Mouse (Mus musculus) lung, embryonic 16.5 days (tissue): ENCODE measurements around the gene Ppp2r5b. TPM values are rescaled to one million over a fixed set of nuclear protein-coding genes. Genes with fewer than 3 reads are reported as not detected.
A peak's percentile ranks its signal among the peaks of the same experiment; 100 is the strongest.

Experiments
- ATAC-seq: fragments of 200-750 bp; cut with Nextera tagmentation; 2 replicates; pipeline ENCODE4 v1.8.0; 2017; ENCODE audit warnings: low read depth, mild to moderate bottlenecking, moderate library complexity
- H3K27ac ChIP-seq: fragments of 300-500 bp; sonication (generic); 2 replicates; pipeline ENCODE4 v1.5.1; 2014; ENCODE audit warnings: mild to moderate bottlenecking, control low read depth, low read length
- H3K27me3 ChIP-seq: fragments of 300-500 bp; sonication (generic); 2 replicates; pipeline ENCODE4 v1.6.1; 2014; ENCODE audit warnings: low read depth, low read length, mixed read lengths; ENCODE audit not compliant: control insufficient read depth, insufficient read depth
- H3K36me3 ChIP-seq: fragments of 300-500 bp; sonication (generic); 2 replicates; pipeline ENCODE4 v1.6.1; 2014; ENCODE audit warnings: low read length; ENCODE audit not compliant: control insufficient read depth, insufficient read depth
- H3K4me1 ChIP-seq: fragments of 300-500 bp; sonication (generic); replicated peaks from 2 replicates; pipeline ENCODE4 v1.6.1; 2014; ENCODE audit warnings: low read length, mixed read lengths; ENCODE audit not compliant: control insufficient read depth, insufficient read depth
- H3K4me2 ChIP-seq: fragments of 300-500 bp; sonication (generic); 2 replicates; pipeline ENCODE4 v1.6.1; 2014; ENCODE audit warnings: low read depth, low read length, control low read depth
- H3K4me3 ChIP-seq: fragments of 300-500 bp; sonication (generic); 2 replicates; pipeline ENCODE4 v1.5.1; 2014; ENCODE audit warnings: mild to moderate bottlenecking, low read length, control low read depth
- H3K9ac ChIP-seq: fragments of 300-500 bp; sonication (generic); 2 replicates; pipeline ENCODE4 v1.6.1; 2014; ENCODE audit warnings: low read length, control low read depth
- H3K9me3 ChIP-seq: fragments of 300-500 bp; sonication (generic); 2 replicates; pipeline ENCODE4 v1.6.1; 2016; ENCODE audit warnings: low read length; ENCODE audit not compliant: control insufficient read depth
- WGBS: fragments of 180-500 bp; shearing (Covaris S2); extraction: QIAGEN DNeasy Blood & Tissue Kit; methylation state at CpG from one replicate; pipeline ENCODE4 v1.1.7; 2014; 5-methylcytosine and 5-hydroxymethylcytosine counted together
- polyA plus RNA-seq: library from polyadenylated mRNA; unstranded; fragments of >200 nt; fragmentation: Nextera tagmentation; extraction: Ambion mirVana; gene quantifications from 2 replicates; pipeline ENCODE4 v1.2.1, GENCODE M21; 2015

Ppp2r5b gene
- polyA plus RNA-seq, result 17.8 and 20.2 TPM in 2 replicates

DNA sequence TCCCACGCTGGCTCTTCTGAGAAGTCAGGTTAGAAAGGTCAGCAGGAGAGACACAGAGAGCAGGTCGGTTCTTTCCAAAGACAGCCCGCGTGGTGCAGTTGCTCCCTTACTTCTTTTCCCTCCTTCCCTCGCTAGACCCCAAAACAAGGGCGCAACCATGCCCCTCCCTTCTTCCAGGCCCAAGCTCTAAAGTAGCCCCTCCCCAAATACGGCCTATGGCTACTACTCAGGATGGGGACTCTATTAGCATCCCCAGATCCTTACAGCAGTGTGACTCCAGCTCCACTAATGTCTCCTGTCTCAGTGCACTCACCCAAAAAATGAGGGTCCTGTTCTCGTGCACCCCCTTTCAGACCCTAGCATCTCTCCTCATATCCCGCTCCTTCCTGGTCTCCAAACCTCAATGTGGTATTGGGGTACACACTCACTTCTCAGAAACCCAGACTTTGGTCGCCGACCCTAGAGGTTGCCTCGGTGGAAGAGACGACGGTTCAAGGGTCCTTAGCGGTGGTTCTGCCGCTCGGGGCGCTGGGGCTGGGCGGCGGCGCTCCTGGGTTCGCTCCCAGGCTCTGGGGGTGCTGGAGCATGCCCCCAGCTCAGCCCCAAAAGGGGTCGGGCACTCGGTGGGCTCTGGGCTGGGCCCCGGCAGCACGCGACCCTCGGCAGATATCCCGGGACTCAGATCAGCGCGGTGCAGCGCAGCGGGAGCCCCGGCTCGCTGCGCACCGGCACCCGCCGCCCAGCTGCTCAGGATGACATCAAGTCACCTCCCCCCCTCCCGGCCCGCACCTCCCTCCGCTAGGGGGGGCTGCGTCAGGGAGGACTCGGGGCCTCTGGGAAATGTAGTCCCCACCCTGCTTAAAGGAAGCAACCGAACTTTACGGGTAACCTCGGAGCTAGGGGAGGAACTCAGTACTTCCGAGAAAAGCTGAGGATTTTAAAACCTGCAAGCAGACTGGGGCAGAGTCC lies at the start of gene Ppp2r5b:
Ppp2r5b (minus strand) TSS at position 789 of the 969 bp plus-strand sequence.
- Histone ChIP-seq H3K27me3 (no peaks in the 10 kb centered on the region), H3K4me3 (peak within 1 kb of the TSS; percentile 87), H3K4me1 (peaks cover 12% of the 10 kb centered on the region), H3K4me2 (peak within 1 kb of the TSS; percentile 92), H3K9ac (peak within 1 kb of the TSS; percentile 84), H3K27ac (peak within 1 kb of the TSS; percentile 99), H3K9me3 (no peaks in the 10 kb centered on the region), H3K36me3 (peaks cover 7% of the 10 kb centered on the region)
- WGBS, result 4% methylated on average over 48 of the region's 48 CpGs
- ATAC-seq, result peak; percentile 96

DNA sequence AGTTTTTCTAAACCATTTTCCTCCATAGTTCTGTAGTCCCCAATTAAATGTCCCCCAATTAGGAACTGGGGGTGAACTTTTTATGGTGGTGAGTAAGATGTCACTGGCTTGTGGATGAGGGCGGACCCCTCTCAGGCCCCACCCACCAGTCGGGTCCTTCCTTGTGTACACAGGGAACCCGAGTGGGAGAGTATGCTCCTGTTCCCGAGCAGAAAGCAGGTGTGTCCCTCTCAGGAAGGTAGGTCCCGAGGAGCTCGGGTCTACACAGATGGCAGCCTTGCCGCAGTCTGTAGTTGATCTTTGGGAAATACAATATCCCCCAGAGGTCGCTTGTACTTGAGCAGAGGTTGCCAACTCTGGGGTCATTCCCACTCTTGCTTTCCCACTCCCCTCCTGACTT lies 49.6 kb upstream of the Ppp2r5b start:
- Histone ChIP-seq H3K36me3 (peaks cover 18% of the 10 kb centered on the region), H3K4me1 (peaks cover 17% of the 10 kb centered on the region), H3K4me3 (no peak overlapping the region), H3K27ac (peak overlapping the region; percentile 64), H3K9me3 (no peaks in the 10 kb centered on the region), H3K4me2 (no peak overlapping the region), H3K27me3 (no peaks in the 10 kb centered on the region), H3K9ac (no peak overlapping the region)
- no peak for ATAC-seq
- WGBS, result 51% methylated on average over 8 of the region's 8 CpGs

DNA sequence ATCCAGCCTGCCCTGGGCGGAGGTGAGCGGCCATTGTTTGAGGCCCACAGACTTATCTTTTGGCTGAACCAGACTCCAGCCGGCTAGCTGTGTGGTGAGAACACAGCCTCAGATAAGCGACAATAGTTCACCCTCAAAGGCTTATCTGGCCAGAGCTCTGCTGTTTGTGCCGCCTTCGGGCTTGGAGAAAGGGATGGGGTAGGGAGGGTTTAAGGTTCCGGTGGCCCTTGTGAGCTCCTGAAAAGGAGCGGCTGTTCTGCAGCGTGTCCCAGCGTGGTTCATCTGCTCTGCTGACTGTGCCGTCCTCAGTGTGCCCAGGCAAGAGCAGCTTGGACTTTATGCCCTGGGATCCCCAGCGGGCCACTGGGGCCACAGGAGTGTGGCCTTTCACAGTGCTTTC lies 48.8 kb upstream of the Ppp2r5b start:
- Histone ChIP-seq H3K36me3 (peaks cover 21% of the 10 kb centered on the region), H3K4me3 (no peak overlapping the region), H3K27me3 (no peaks in the 10 kb centered on the region), H3K9me3 (no peaks in the 10 kb centered on the region), H3K4me1 (peaks cover 24% of the 10 kb centered on the region), H3K27ac (no peak overlapping the region), H3K9ac (no peak overlapping the region), H3K4me2 (no peak overlapping the region)
- no peak for ATAC-seq
- WGBS, result 72% methylated on average over 12 of the region's 12 CpGs

DNA sequence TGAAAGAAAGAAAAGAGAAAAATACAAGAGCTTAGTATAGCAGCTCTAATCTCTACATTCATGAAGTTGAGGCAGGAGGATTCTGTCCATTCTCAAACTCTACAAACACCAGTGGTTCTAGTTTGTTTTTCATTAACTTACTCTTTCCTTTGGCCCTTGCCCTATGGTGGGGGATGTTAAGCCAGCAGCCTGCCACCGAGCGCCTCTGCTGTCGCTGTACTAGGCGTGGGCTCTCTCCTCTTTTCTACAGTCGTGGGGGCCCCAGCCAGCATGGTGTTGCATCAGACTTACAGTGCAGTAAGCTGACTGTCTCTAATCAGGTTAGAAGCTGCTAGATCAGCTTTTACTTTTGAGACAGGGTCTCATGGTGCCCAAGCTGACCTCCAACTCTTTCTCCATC lies 47.3 kb upstream of the Ppp2r5b start:
- peaks cover 37% of the 10 kb centered on the region for H3K4me1 ChIP-seq
- H3K27ac ChIP-seq, result no peak overlapping the region
- ATAC-seq, result no peak
- H3K9me3 ChIP-seq, result no peaks in the 10 kb centered on the region
- no peak overlapping the region for H3K4me3 ChIP-seq
- WGBS, result 71% methylated on average over 5 of the region's 5 CpGs
- H3K27me3 ChIP-seq, result no peaks in the 10 kb centered on the region
- H3K4me2 ChIP-seq, result no peak overlapping the region
- H3K9ac ChIP-seq, result peak overlapping the region; percentile 4; the same call in 1 of the 2 replicates
- H3K36me3 ChIP-seq, result peaks cover 21% of the 10 kb centered on the region

DNA sequence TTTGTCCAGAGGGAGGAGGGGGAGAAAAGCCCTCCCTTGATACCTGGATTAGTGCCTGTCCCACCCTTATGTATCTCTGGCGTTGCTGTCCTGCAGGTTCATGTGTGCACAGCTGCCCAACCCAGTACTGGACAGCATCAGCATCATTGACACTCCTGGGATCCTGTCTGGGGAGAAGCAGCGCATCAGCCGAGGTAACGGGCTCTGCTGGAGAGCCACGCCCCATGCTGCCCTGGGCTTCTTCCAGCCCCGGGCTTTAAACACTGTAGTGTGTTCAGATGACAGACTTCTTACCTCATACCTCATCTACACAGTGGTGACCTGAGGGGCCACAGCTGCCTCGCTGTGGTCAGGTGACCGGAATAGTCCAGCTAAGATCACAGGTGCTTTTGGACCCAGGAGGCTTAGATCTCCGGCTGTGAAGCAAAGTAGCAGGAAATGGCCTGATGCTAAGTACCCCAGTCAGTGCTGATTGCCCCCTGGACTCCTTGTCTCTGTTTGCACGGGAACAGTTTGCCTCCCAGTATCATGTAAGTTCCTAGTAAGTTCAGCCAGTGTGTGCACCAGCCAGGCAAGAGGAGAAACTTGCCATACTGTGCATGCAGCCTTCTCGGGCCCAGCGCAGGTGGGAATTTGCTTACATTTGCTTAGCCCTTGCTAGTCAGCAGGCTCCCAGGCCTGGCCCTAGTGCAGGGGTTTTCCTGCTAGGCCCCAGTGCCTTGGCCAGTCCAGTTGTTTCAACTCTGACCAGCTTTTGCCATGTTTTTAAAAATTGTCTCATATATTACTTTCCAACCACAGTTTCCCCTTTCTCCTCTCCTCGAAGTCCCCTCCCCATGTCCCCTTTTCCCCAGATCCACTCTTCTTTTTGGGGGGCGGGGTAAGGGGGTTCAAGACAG lies 45.7 kb upstream of the Ppp2r5b start:
- Histone ChIP-seq H3K9me3 (no peaks in the 10 kb centered on the region), H3K27me3 (no peaks in the 10 kb centered on the region), H3K36me3 (peaks cover 21% of the 10 kb centered on the region), H3K9ac (no peak overlapping the region), H3K4me2 (no peak overlapping the region), H3K4me1 (peaks cover 33% of the 10 kb centered on the region), H3K27ac (no peak overlapping the region), H3K4me3 (no peak overlapping the region)
- ATAC-seq, result no peak
- 72% methylated on average over 14 of the region's 14 CpGs for WGBS

DNA sequence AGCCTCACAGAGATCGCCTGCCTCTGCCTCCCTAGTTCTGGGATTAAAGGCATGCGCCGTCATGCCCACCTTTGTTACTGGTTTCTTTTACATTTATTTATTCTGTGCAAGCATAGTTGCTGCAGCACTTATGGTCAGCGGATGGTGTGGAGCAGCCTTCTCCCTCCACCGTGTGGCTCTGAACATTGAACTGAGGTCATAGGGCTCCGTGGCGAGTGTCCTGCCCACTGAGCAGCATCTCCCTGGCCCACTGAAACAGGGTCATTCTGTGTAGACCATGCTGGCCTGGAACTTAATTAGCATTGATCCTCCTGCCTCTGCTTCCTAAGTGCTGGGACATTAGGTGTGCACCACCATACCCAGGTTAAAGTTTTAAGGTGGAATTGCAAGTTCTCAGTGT lies 44.9 kb upstream of the Ppp2r5b start:
- H3K4me2 ChIP-seq, result no peak overlapping the region
- no peak for ATAC-seq

DNA sequence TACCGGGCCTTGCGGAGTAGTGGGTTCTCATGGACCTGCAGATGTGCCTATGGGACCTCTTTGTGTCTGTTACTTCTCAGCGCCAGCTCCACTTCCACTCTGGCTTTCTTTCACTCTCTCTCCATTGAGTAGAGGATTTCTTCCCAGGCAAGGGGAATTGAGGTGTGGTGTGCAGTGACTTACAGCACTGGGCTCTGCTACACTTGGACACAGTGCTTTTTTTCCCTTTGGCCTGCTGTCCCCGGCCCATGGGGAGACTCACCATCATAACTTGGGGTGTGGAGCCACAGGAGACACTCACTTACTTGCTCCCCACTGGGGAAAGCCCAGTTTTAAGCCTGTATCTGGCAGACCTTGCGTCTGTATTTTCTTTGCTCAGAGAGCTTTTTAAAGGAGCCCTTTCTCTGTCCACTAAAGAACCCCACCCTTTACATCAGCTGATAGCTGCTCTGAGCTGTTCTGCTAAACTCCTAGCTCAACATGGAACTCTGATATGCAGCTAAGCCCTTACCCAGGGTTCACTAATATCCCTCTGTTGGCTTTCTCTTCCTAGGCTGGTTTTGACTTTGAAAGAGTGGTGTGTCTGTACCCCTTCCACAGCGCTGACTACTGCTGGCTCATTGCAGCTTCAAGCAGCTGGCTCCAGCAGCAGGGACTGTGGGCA lies 43.9 kb upstream of the Ppp2r5b start:
- no peak for ATAC-seq
- 87% methylated on average over 6 of the region's 6 CpGs for WGBS
- Histone ChIP-seq H3K27ac (peak overlapping the region; percentile 23; the same call in 1 of the 2 replicates), H3K4me1 (peaks cover 31% of the 10 kb centered on the region), H3K9ac (peak overlapping the region; percentile 34), H3K36me3 (peaks cover 21% of the 10 kb centered on the region), H3K4me2 (peak overlapping the region; percentile 98), H3K27me3 (no peaks in the 10 kb centered on the region), H3K9me3 (no peaks in the 10 kb centered on the region), H3K4me3 (peak overlapping the region; percentile 84; the same call in 1 of the 2 replicates)

More for the DNA sequence above, 44.9 kb upstream of the Ppp2r5b start:
- no peaks in the 10 kb centered on the region for H3K9me3 ChIP-seq
- no peaks in the 10 kb centered on the region for H3K27me3 ChIP-seq
- H3K27ac ChIP-seq, result no peak overlapping the region
- no peak overlapping the region for H3K9ac ChIP-seq
- peaks cover 21% of the 10 kb centered on the region for H3K36me3 ChIP-seq
- peaks cover 32% of the 10 kb centered on the region for H3K4me1 ChIP-seq
- no peak overlapping the region for H3K4me3 ChIP-seq
- 83% methylated on average over 7 of the region's 7 CpGs for WGBS

DNA sequence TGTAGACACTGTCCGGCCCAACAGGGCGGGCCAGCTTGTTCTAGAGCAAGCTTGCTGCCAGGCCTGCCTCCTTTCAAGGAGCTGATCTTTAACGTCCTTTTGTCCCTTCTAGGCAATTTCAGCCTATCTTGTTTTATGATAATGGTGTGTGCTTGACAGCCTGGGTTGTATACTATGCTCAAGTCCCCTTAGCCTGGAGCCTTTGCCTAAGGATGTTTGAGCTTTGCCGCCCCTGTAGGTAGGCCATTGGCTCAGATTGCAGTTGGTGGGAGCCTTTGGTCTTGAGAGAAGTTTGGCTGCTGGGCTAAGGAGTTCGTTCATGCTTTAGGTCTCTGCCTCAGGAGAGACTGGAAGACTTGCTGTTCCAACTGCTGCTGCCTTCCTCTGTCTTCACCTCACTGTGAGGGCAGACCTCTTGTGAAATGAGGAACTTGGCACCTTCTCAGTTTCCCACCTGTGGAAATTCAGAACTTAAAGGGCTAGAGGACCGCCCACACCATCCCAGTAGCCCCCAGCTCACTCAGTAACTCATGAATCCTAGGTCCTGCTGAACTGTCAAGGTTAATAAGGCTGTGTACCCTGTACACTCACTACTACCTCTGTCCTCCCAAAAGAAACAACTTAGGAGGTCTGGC lies 42.9 kb upstream of the Ppp2r5b start:
- peak overlapping the region; percentile 98 for H3K4me2 ChIP-seq
- H3K9ac ChIP-seq, result peak overlapping the region; percentile 77
- WGBS, result 18% methylated on average over 6 of the region's 6 CpGs
- H3K27me3 ChIP-seq, result no peaks in the 10 kb centered on the region
- peak overlapping the region; percentile 97 for H3K27ac ChIP-seq
- H3K4me1 ChIP-seq, result peaks cover 30% of the 10 kb centered on the region
- no peak for ATAC-seq
- H3K4me3 ChIP-seq, result peak overlapping the region; percentile 84
- H3K9me3 ChIP-seq, result no peaks in the 10 kb centered on the region
- H3K36me3 ChIP-seq, result peaks cover 21% of the 10 kb centered on the region
